Mouse (Mus musculus) small intestine, adult 2 months (tissue): ENCODE measurements around the gene Gli2.

Source experiments
- CTCF ChIP-seq: fragments of 200-500 bp; IDR thresholded peaks from 2 replicates; pipeline ENCODE4 v1.5.1; 2012; ENCODE audit warnings: low read depth, mild to moderate bottlenecking, control low read depth, inconsistent platforms, low read length, moderate library complexity, mixed read lengths; ENCODE audit not compliant: insufficient replicate concordance, insufficient read length; ENCODE audit errors: extremely low read depth
- POLR2A ChIP-seq: fragments of 200-500 bp; IDR thresholded peaks from 2 replicates; pipeline ENCODE4 v1.6.1; 2012; ENCODE audit warnings: low read depth, mild to moderate bottlenecking, control low read depth, inconsistent platforms, low read length, moderate library complexity

DNA sequence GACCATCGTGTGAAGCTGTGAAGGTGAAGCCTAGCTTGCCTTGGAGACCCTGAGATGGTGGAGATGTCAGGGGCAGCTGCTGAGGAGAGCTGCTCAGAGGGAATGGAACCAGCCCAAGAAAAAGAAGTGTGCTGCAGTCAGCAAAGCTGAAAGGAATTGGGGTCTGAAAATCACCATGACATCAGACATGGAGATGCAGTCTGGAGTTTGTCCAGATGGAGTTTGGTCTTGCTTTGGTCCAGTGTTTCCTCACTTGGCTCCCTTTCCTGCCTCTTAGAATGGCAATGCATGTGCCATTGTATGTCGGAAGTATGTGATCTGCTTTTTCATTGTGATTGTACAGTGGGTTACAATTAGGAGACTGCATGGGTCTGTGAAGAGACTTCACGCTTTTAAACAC, 149.7 kb downstream of the Gli2 start:
- TF ChIP-seq POLR2A (no peak), CTCF (no peak)
